Mouse (Mus musculus) forebrain, embryonic 11.5 days (tissue): ENCODE measurements at regions not wholly inside any gene's neighbourhood (a gene's known extent, or its start where the extent isn't known, plus 50 kb on each side); places are given as distances from the start of the nearest gene placed in this dataset.

ENCODE experiments used
- ATAC-seq: fragments of 200-750 bp; cut with Nextera tagmentation; replicated peaks from 2 replicates; pipeline ENCODE4 v1.8.0; 2017; ENCODE audit warnings: moderate TSS enrichment; ENCODE audit not compliant: low FRiP score
- DNase-seq: peaks from one replicate; pipeline ENCODE4 v3.0.0-alpha.2; 2017; ENCODE audit warnings: low spot score
- H3K27ac ChIP-seq: fragments of 300-500 bp; sonication (generic); 2 replicates; pipeline ENCODE4 v1.5.1; 2014; ENCODE audit warnings: low read depth, low read length
- H3K27me3 ChIP-seq: fragments of 300-500 bp; sonication (generic); 2 replicates; pipeline ENCODE4 v1.6.1; 2014; ENCODE audit warnings: mild to moderate bottlenecking, low read length, mixed read lengths; ENCODE audit not compliant: control insufficient read depth, insufficient read depth
- H3K36me3 ChIP-seq: fragments of 300-500 bp; sonication (generic); 2 replicates; pipeline ENCODE4 v1.6.1; 2014; ENCODE audit warnings: mild to moderate bottlenecking, low read length, moderate library complexity, mixed read lengths; ENCODE audit not compliant: control insufficient read depth, insufficient read depth
- H3K4me1 ChIP-seq: fragments of 300-500 bp; sonication (generic); replicated peaks from 2 replicates; pipeline ENCODE4 v1.6.1; 2014; ENCODE audit warnings: low read length, mixed read lengths; ENCODE audit not compliant: control insufficient read depth, insufficient read depth
- H3K4me2 ChIP-seq: fragments of 300-500 bp; sonication (generic); 2 replicates; pipeline ENCODE4 v1.6.1; 2014; ENCODE audit warnings: low read depth, mild to moderate bottlenecking, low read length, moderate library complexity, mixed read lengths; ENCODE audit not compliant: severe bottlenecking
- H3K4me3 ChIP-seq: fragments of 300-500 bp; sonication (generic); 2 replicates; pipeline ENCODE4 v1.5.1; 2014; ENCODE audit warnings: low read depth, low read length
- H3K9ac ChIP-seq: fragments of 300-500 bp; sonication (generic); 2 replicates; pipeline ENCODE4 v1.6.1; 2014; ENCODE audit warnings: low read length
- H3K9me3 ChIP-seq: fragments of 300-500 bp; sonication (generic); 2 replicates; pipeline ENCODE4 v1.6.1; 2016; ENCODE audit warnings: low read length, mixed read lengths; ENCODE audit not compliant: control insufficient read depth
- WGBS: fragments of 180-500 bp; shearing (Covaris S2); extraction: QIAGEN DNeasy Blood & Tissue Kit; methylation state at CpG from one replicate; pipeline ENCODE4 v1.1.7; 2014; 5-methylcytosine and 5-hydroxymethylcytosine counted together

- Histone ChIP-seq H3K4me2 (no peak overlapping the region), H3K9me3 (no peaks in the 10 kb centered on the region), H3K27ac (no peak overlapping the region), H3K4me1 (peaks cover 6% of the 10 kb centered on the region; the same call in 1 of the 2 replicates), H3K27me3 (peaks cover 4% of the 10 kb centered on the region), H3K9ac (no peak overlapping the region), H3K4me3 (no peak overlapping the region), H3K36me3 (no peaks in the 10 kb centered on the region)
- 76% methylated on average over 4 of the region's 4 CpGs for WGBS
- ATAC-seq (no peak), DNase-seq (no peak)
Measured at GRCm38 (mm10) chr9:69685630-69686029, 75.1 kb downstream of the Foxb1 start.

GRCm38 (mm10) chr9:69681372-69682213, 79.1 kb downstream of the Foxb1 start:
- WGBS = 6% methylated on average over 9 of the region's 9 CpGs
- H3K27me3 ChIP-seq = peaks cover 3% of the 10 kb centered on the region
- no peaks in the 10 kb centered on the region for H3K36me3 ChIP-seq
- H3K4me1 ChIP-seq = peaks cover 4% of the 10 kb centered on the region; the same call in 1 of the 2 replicates
- no peak overlapping the region for H3K9ac ChIP-seq
- H3K27ac ChIP-seq = no peak overlapping the region
- H3K9me3 ChIP-seq = no peaks in the 10 kb centered on the region
- no peak for ATAC-seq
- no peak for DNase-seq
- no peak overlapping the region for H3K4me3 ChIP-seq
- H3K4me2 ChIP-seq = no peak overlapping the region

GRCm38 (mm10) chr9:69678634-69679033, 82.1 kb downstream of the Foxb1 start:
- no peak for DNase-seq
- no peaks in the 10 kb centered on the region for H3K9me3 ChIP-seq
- WGBS = 89% methylated on average over 1 of the region's 1 CpGs

GRCm38 (mm10) chr9:69673463-69674105, 87.2 kb downstream of the Foxb1 start:
- H3K9me3 ChIP-seq = no peaks in the 10 kb centered on the region
- H3K27me3 ChIP-seq = peaks cover 49% of the 10 kb centered on the region
- no peak overlapping the region for H3K4me2 ChIP-seq
- no peak overlapping the region for H3K9ac ChIP-seq
- peaks cover 17% of the 10 kb centered on the region for H3K4me1 ChIP-seq
- no peak for ATAC-seq
- H3K36me3 ChIP-seq = no peaks in the 10 kb centered on the region
- WGBS = 79% methylated on average over 10 of the region's 10 CpGs
- DNase-seq = no peak
- no peak overlapping the region for H3K27ac ChIP-seq
- H3K4me3 ChIP-seq = no peak overlapping the region

More at GRCm38 (mm10) chr9:69678634-69679033, 82.1 kb downstream of the Foxb1 start:
- H3K9ac ChIP-seq = no peak overlapping the region
- 0 out of 2 replicates have a peak, but pooled peaks cover 4% of the 10 kb centered on the region for H3K4me1 ChIP-seq
- peaks cover 8% of the 10 kb centered on the region for H3K27me3 ChIP-seq
- no peak overlapping the region for H3K4me3 ChIP-seq
- no peaks in the 10 kb centered on the region for H3K36me3 ChIP-seq
- H3K27ac ChIP-seq = no peak overlapping the region
- no peak overlapping the region for H3K4me2 ChIP-seq
- no peak for ATAC-seq

- peaks cover 18% of the 10 kb centered on the region for H3K4me1 ChIP-seq
- no peaks in the 10 kb centered on the region for H3K36me3 ChIP-seq
- no peak overlapping the region for H3K27ac ChIP-seq
- no peak overlapping the region for H3K9ac ChIP-seq
- no peak overlapping the region for H3K4me2 ChIP-seq
- no peak overlapping the region for H3K4me3 ChIP-seq
- 74% methylated on average over 13 of the region's 13 CpGs for WGBS
- peaks cover 56% of the 10 kb centered on the region for H3K27me3 ChIP-seq
- H3K9me3 ChIP-seq = no peaks in the 10 kb centered on the region
- DNase-seq (no peak), ATAC-seq (no peak)
Measured at GRCm38 (mm10) chr9:69672657-69673462, 87.9 kb downstream of the Foxb1 start.

GRCm38 (mm10) chr9:69671199-69671598, 89.5 kb downstream of the Foxb1 start:
- H3K4me2 ChIP-seq = peak overlapping the region; percentile 46; the same call in 1 of the 2 replicates
- DNase-seq = no peak
- 1% methylated on average over 18 of the region's 18 CpGs for WGBS
- H3K9me3 ChIP-seq = no peaks in the 10 kb centered on the region
- no peaks in the 10 kb centered on the region for H3K36me3 ChIP-seq
- H3K4me1 ChIP-seq = peaks cover 18% of the 10 kb centered on the region
- H3K4me3 ChIP-seq = peak overlapping the region; percentile 21
- H3K27me3 ChIP-seq = peaks cover 70% of the 10 kb centered on the region
- H3K27ac ChIP-seq = no peak overlapping the region
- no peak for ATAC-seq
- H3K9ac ChIP-seq = no peak overlapping the region

- H3K9me3 ChIP-seq = no peaks in the 10 kb centered on the region
- peak; percentile 71 for ATAC-seq
- WGBS = under 1% methylated on average over 16 of the region's 17 CpGs
- peak overlapping the region; percentile 46 for H3K4me2 ChIP-seq
- H3K27ac ChIP-seq = no peak overlapping the region
- DNase-seq = peak; percentile 75
- H3K9ac ChIP-seq = no peak overlapping the region
- peaks cover 74% of the 10 kb centered on the region for H3K27me3 ChIP-seq
- peaks cover 18% of the 10 kb centered on the region for H3K4me1 ChIP-seq
- no peaks in the 10 kb centered on the region for H3K36me3 ChIP-seq
- H3K4me3 ChIP-seq = peak overlapping the region; percentile 21
Measured at GRCm38 (mm10) chr9:69670551-69671044, 90.1 kb downstream of the Foxb1 start.
